Comparison of ENCODE assay signal across 15 mouse cellular contexts in the genomic region with DNA sequence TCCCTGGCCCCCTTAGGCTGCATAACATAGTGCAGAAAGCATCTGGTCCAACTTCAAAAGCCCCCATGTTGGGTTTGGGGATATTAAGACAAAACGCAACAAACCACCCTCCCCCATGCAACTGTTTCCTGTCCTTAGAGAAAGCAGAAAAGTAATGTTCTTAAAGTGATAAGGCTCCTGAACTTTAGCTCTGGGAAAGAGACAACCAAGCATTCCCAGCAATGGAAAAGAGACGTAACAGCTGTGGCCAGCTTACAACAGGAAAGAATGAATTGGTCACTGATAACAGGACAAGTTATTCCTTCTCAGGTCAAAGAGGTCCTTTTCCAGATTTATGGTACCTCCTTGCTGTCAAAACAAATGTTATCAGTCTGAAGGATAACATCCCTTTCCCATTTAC. TPM values are rescaled to one million over a fixed set of nuclear protein-coding genes. Genes with fewer than 3 reads are reported as not detected.
"Had no signal": no experiment of that assay in that cellular context is flagged by ENCODE, and none has a peak within 500 bp of the region (broad histone marks: within the 10 kb centered on the region; RNA-seq: fewer than 3 reads in every experiment).

No protein-coding gene starts in this region.

- H3K27ac ChIP-seq: limb, embryonic 12.5 days; liver, embryonic 13.5 days; lung, embryonic 15.5 days; macrophage; midbrain, embryonic 15.5 days; neural tube, embryonic 12.5 days; stomach, postnatal 0 days had no signal

- H3K36me3 ChIP-seq: limb, embryonic 12.5 days; liver, embryonic 13.5 days; lung, embryonic 15.5 days; midbrain, embryonic 15.5 days; neural tube, embryonic 12.5 days had no signal

- H3K4me2 ChIP-seq: limb, embryonic 12.5 days; liver, embryonic 13.5 days; lung, embryonic 15.5 days; midbrain, embryonic 11.5 days; midbrain, embryonic 15.5 days; neural tube, embryonic 12.5 days had no signal

- H3K4me3 ChIP-seq: limb, embryonic 12.5 days; liver, embryonic 13.5 days; lung, embryonic 15.5 days; megakaryocyte, embryonic 14.5 days; midbrain, embryonic 15.5 days; neural tube, embryonic 12.5 days had no signal

- H3K9ac ChIP-seq: limb, embryonic 12.5 days; liver, embryonic 13.5 days; liver, postnatal 0 days; lung, embryonic 15.5 days; midbrain, embryonic 15.5 days; neural tube, embryonic 12.5 days had no signal

- H3K9me3 ChIP-seq: lung, embryonic 15.5 days; midbrain, embryonic 15.5 days; neural tube, embryonic 12.5 days had no signal

- DNase-seq: layer of hippocampus, adult 9-11 months; layer of hippocampus, postnatal 36 days; liver; liver, embryonic 13.5 days; liver, postnatal 0 days; lung, postnatal 14 days had no signal

- H3K4me1 ChIP-seq: limb, embryonic 12.5 days; liver, embryonic 13.5 days; lung, embryonic 15.5 days; megakaryocyte, embryonic 14.5 days; midbrain, embryonic 15.5 days; neural tube, embryonic 12.5 days had no signal

- H3K27me3 ChIP-seq: limb, embryonic 12.5 days; liver, embryonic 13.5 days; lung, embryonic 15.5 days; megakaryocyte, embryonic 14.5 days; midbrain, embryonic 15.5 days; neural tube, embryonic 12.5 days had no signal

- ATAC-seq: intestine, embryonic 16.5 days; liver, postnatal 0 days; midbrain, embryonic 15.5 days had no signal

RNA-seq across cellular contexts. Expression of gene Rpl39l, which starts 26.9 kb away (rescaled TPM):
- polyA plus RNA-seq: midbrain, embryonic 11.5 days; neural tube, embryonic 12.5 days; stomach, postnatal 0 days had no signal

RNA-seq across cellular contexts. Expression of gene Atf7ip2, which starts 49.3 kb away (rescaled TPM):
- polyA plus RNA-seq: liver, postnatal 0 days had no signal
